Mouse (Mus musculus) embryo, embryonic 11.5 days (tissue): ENCODE results near the gene Tsen54.

ENCODE experiments used
- DNase-seq: peaks from one replicate; pipeline ENCODE4 v3.0.0-alpha.2; 2012; ENCODE audit warnings: low read depth, low spot score

Gene Tsen54

DNA sequence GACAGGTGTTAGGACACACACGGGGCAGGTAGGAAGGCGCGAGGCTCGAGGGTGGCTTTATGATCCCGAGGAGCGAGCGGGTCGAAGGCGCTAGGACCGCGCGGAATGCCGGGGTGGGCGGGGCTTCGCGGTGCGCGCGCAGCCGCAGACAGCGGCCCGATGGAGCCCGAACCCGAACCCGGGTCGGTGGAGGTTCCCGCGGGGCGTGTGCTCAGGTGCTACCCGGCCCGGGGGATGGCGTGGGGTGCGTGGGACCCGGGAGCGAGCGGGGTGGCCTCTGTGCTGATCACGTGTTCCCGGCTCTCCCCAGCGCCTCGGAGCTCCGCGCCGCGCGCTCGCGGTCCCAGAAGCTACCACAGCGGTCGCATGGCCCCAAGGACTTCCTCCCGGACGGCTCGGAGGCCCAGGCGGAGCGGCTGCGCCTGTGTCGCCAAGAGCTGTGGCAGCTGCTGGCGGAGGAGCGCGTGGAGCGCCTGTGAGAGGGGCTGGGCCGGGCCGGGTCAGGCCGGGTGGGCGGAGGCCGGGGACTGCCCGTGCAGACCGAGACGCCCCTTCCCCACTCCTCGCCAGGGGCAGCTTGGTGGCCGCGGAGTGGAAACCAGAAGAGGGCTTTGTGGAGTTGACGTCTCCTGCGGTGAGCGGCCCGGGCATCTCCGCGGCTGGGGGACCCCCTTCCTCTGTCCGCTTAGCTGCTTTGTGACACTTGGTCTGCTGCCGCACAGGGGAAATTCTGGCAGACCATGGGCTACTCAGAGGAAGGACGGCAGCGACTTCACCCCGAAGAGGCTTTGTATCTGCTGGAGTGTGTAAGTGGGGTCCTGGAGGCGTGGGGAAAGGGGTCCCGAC, at the start of gene Tsen54:
TSS of gene Tsen54 (plus strand) at position 120 of the 846 bp plus-strand sequence.
- DNase-seq: peak; percentile 76

DNA sequence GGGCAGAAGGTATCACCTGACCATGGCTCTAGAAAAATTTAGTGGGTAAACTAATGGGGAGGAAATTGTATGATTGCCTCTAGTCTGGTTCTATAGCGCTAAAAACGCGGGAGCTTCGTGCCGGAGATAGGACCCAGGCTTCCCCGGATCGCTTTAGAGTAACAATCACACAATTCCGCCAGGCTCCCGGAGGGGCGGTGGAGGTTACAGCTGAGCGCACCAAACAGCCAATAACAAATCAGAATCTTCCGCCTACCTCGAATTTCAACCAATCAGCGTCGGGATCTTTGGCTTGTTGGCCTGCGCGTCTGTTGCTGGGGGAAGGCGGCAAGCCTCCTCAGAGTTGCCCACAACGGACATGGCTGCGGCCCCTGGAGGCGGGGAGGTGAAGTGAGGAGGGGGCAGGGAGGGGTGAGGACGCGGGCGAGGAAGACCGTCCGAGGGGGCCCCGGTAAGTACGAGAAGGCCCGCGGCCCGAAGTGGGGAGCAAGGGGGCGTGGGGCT, 49.4 kb upstream of the Tsen54 start, which contains the start of gene Tmem94:
TSS of gene Tmem94 (plus strand) at position 331 of the 504 bp plus-strand sequence.
- peak; percentile 98 for DNase-seq

- no peak for DNase-seq
Observed at GRCm38 (mm10) chr11:115765607-115766141, 48.9 kb upstream of the Tsen54 start.

GRCm38 (mm10) chr11:115766356-115766943, 48.1 kb upstream of the Tsen54 start:
- no peak for DNase-seq

DNA sequence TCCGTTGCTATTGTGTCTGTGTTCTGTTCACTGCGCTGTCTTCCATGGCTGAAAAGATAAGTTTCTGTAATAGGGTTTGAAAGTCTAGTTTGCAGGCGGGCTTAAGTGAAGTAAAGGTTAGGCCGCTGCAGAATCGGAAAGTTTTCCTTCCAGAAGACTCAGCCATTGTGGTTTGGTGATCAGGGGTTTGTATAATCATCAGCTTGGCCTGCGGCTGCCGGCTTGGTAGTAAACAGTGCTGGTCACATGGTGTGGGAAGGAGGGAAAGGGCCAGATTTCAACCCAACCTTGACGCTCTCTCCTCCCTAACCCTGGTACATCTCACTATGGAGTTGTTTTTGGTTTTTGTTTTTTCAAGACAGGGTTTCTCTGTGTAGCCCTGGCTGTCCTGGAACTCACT, 47.5 kb upstream of the Tsen54 start:
- DNase-seq: no peak

GRCm38 (mm10) chr11:115768896-115769295, 45.6 kb upstream of the Tsen54 start:
- no peak for DNase-seq

GRCm38 (mm10) chr11:115774653-115775052, 39.9 kb upstream of the Tsen54 start:
- no peak for DNase-seq

- DNase-seq: no peak
Observed at GRCm38 (mm10) chr11:115775821-115776665, 38.5 kb upstream of the Tsen54 start.

DNA sequence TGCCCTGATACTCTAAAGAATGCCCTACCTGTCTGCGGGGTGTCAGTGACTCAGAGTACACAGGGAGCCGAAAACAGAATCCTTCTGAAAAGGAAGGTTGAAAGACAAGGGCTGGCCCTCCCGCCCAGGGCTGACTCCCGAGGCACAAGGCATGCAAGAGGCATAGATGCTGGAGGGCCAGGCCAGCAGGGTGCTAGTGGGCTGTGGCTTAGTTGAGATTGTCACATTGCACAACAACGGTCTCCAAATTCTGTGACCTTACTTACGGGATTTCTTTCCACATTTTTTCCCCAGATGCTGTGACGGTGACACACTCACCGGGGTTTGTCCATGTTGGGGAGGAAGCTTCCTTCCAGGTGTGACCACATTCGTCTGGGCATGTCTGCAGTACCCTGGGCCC, 37.6 kb upstream of the Tsen54 start:
- no peak for DNase-seq

DNA sequence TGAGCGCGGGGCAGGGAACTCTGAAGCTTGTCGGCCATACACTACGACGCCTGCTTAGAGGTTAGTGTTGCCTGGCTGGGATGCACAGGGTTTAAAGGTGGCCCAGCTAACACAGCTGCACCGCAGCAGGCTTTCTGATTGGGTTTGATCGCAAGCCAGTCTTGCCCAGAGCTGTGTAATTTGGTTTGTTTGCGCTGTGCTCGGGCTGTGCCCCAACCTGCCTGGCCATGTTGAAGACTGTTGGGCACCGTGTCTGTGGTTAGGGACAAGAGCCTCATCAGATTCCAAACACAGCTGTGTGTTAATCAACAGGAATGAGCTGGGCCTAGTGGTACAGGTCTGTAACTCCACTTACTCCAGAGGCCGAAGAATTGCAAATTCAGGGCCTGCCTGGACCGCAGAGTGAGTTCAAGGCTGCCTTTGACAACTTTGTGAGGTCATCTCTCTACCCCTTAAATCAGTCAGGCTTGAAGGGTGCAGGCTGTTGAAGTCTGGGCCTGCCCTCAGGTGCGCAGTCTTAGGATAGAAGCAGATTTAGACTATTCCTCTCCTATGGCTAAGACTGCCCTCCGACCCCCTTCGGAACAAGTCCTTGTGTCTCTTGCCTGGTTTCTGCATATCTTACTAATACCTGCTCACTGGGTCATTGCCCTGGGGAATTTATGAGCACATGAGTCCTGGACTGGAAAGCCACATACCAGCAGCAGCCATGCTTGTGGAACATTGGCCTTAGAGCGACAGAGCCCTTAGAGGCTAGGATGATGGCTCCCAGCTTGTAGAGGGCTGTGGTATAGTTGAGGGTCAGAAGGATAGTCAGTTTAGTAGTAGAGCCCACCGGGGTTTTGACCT, 36.8 kb upstream of the Tsen54 start:
- no peak for DNase-seq

DNA sequence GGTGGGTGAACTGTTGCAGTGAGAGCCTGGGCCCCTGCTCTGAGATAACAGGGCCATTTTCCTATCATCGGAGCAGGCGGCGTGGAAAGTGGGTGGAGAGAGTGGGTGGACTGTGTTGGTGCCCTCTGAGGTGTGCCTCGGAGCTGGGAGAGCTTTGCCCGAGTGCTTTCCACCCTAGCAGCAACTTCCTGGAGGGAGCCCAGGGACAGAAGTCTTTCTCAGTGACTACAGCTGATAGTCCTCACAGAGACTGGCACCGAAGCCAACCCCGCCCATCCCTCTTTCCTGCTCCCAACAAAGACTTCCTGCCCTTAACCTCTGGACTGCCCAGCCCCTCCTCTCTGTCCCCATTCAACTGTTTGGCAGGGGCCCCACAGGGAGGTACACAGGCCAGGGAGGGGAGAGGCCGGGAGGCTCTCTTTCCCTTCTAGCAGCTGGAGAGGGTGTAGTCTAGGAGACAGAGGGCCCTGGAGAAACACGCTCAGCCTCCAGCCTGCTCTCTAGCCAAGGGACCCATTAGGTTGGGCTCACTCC, 35.4 kb upstream of the Tsen54 start:
- no peak for DNase-seq

DNA sequence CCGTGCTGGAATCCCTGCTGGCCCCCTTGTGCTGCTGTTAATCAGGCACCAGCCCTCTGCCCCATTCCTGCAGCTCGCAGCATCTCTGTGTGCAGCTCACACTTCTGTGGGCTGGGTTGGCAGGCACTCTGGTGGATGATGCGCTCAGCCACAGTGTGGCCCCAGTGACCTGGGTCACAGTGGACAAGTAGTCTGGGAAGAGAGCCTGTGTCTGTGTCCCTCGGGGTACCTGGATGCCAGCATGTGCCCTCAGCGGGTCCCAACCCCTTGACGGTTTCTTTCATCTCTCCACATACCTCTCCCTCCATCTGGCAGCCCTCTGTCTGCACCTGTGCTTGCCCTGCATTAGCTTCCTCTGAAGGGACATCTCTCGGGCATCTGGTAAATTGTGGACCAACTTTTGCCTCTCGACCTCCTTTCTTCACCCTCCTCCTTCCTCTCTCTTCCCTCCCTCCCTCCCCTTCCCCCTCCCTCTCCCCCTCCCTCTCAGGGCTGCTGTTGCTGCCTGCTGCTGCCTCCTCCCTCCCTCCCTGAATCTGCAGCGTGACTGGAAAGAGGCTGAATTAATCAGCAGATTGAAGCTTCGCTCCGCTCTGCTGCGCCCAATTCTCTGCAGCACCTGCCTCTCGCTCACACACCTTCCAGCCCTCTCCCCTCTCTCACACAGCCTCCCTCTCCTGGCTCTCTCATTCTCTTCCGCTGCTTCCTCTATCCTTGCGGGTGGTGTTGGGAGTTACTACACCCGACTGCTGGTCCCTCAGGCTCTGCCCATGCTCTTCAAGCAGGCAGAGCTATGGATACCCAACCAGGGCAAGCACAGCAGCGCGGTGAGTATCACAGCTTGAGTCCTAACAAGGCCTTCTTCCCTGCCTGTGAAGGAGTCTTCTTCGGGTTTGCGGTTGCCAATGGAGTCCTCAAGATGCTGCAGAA, 34.1 kb upstream of the Tsen54 start:
- no peak for DNase-seq

DNA sequence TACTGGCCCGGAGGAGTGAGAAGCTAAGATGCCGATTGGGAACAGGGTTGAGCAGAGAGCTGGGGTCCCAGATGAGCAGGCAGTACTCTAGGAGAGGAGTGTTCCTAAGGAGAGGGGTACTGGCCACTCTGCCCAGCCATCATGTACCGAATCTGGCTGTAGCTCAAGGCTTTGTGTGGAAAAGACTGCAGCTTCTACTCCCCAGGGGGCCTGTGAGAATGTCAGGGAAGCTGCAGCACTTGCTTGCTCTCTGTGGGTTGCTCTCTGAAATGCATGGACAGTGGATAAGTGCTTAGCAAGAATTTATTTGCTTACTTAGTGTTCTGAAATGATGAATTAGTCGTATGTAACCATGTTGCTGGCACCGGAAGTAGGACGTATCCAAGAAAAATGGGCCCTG, 28.1 kb upstream of the Tsen54 start:
- no peak for DNase-seq

DNA sequence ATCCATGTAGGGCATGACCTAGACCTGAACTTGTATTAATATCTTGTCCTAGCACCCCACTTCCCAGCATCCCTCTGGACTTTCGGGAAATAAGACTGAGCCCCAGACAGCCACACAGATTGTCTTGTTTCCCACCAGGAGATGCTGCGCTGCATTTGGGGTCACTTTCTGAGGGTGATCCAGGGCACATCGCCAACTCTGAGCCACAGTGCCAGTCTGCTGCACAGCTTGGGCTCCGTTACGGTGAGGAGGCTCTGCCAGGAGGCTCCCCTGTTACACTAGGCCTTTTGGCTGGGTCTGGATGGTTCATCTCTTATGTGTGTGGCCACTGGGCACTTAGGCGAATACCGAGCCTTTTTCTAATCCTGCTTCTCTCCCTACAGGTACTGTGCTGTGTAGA, 24.7 kb upstream of the Tsen54 start:
- no peak for DNase-seq

- no peak for DNase-seq
Observed at GRCm38 (mm10) chr11:115791919-115792318, 22.6 kb upstream of the Tsen54 start.

GRCm38 (mm10) chr11:115792353-115792752, 22.2 kb upstream of the Tsen54 start:
- DNase-seq: no peak

DNA sequence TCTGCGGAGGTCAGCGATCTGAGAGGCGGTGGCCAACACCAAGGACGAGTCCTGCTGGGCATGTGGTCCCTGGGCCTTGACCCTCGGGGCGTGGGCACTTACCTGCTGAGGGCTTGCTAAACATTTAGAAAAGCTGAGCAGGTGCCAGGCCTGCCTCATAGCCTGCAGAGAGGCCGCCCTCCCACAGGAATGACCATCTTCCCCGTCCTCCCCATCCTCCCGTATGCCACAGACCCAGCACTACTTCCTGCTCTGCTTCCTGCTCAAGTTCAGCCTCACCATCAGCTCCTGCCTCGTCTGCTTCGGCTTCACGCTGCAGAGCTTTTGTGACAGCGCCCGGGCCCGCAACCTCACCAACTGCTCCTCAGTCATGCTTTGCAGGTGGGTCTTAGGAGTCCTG, 17.6 kb upstream of the Tsen54 start:
- DNase-seq: no peak

DNA sequence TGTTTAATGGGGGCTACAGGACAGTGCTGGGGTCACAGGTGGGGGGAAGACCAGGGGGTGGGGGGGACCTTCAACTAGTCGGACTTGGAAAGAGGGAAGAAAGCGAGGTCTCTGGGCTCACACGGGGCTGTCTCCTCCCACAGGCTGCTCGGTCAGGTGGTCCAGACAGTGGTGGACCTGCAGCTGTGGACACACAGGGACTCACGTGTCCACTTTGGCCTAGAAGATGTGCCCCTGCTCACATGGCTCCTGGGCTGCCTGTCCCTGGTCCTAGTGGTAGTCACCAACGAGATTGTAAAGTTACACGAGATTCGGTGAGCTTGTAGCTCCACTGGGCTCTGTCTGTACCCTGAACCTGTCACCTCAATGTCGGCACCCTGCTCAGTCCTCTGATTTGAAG, 16.9 kb upstream of the Tsen54 start:
- DNase-seq: no peak

DNA sequence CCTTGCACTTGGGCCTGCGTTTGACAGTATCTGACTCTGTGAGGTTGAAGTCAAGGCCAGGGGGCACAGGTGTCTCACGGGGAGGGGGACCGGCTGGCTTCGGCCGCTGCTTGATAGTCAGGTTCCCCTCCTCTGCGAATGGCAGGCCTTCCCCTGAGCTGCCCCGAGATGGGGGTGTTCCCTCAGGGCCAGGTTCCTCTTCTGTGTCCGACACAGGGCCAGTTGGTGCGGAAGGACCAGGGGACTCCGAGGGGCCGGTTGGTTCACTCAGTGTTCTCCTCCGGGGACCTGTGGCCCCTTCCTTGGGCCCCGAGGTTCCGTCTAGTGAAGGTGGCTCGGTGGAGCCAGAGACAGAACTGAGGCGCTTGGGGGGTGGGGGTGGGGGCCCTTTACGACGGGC, 13.5 kb upstream of the Tsen54 start:
- DNase-seq: no peak
